Mouse (Mus musculus) embryonic stem cell, embryonic (primary cell): Measurements from ENCODE around the gene Kif18b.

Experiments
- CTCF ChIA-PET, 4 experiments: fragments of 300-600 bp in 2 of 4; fragments of 350-600 bp in 2 of 4; sonication (Branson Sonifier 250); formaldehyde crosslinking; loops; one replicate each; lab custom pipeline; 2022; ENCODE audit warnings: inconsistent platforms in 2 of 4; lab: Charles Lee
- POLR2A ChIA-PET, 4 experiments: fragments of 300-600 bp in 2 of 4; fragments of 350-600 bp in 2 of 4; sonication (Branson Sonifier 250); formaldehyde crosslinking; loops; one replicate each; lab custom pipeline; 2022; ENCODE audit warnings: antibody characterized with exemption in 4 of 4, inconsistent platforms in 1 of 4; lab: Charles Lee

Kif18b gene

GRCm38 (mm10) chr11:102879558-102879957 lies 45.4 kb downstream of the Kif18b start:
- ChIA-PET CTCF (interaction anchor here in 2 of 4 experiments (1.3 to 2.6 kb wide), 4 partner anchors 13 to 105 kb away, joined by 3 to 13 read pairs (median 8); no protein-coding TSS in a partner anchor), POLR2A (interaction anchor here in 3 of 4 experiments (0.6 to 2.7 kb wide), 12 partner anchors 10 to 253 kb away, joined by 3 to 17 read pairs (median 8); partner anchors contain the start of genes Hexim1 (in 2 of the 3), Gjc1 (in 1 of the 3), Hexim2 (in 1 of the 3) and Kif18b (in 1 of the 3))

- CTCF ChIA-PET = interaction anchor here in 3 of 4 experiments (0.6 to 1.2 kb wide), 5 partner anchors 21 to 241 kb away, joined by 3 to 4 read pairs (median 3); partner anchors contain the start of gene Hexim1 (in 1 of the 3)
- POLR2A ChIA-PET = interaction anchor here in 1 of 4 experiments (0.6 to 1.7 kb wide), 5 partner anchors 15 to 154 kb away, joined by 3 read pairs; partner anchors contain the start of gene Dcakd
Observed at GRCm38 (mm10) chr11:102874801-102875334, 50.1 kb downstream of the Kif18b start.

DNA sequence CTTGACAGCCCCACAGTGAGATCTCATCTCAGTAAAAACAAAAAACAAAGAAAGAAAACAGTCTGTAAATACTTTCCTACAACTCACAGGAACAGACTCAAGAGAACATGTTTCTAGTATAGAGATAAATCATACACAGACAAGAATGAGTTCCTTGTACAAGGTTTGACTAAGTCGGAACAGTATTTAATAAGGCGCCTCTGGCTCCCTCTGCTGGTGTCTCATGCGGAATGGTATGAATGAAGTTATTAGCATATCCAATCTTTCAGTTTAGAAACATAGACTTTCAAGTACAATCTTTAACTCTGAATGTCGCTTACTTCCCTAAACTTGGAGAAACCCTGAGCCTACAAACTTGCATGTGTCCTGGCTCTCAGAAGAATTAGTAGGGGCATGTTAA lies 60.7 kb downstream of the Kif18b start:
- POLR2A ChIA-PET = interaction anchor here in 3 of 4 experiments (0.6 to 1.4 kb wide), 4 partner anchors 16 to 122 kb away, joined by 3 read pairs; partner anchors contain the start of genes Ccdc103 (in 1 of the 3) and Eftud2 (in 1 of the 3)
- CTCF ChIA-PET = interaction anchor here in 3 of 4 experiments (0.7 to 4.9 kb wide), 9 partner anchors 10 to 125 kb away, joined by 3 to 41 read pairs (median 4); no protein-coding TSS in a partner anchor

DNA sequence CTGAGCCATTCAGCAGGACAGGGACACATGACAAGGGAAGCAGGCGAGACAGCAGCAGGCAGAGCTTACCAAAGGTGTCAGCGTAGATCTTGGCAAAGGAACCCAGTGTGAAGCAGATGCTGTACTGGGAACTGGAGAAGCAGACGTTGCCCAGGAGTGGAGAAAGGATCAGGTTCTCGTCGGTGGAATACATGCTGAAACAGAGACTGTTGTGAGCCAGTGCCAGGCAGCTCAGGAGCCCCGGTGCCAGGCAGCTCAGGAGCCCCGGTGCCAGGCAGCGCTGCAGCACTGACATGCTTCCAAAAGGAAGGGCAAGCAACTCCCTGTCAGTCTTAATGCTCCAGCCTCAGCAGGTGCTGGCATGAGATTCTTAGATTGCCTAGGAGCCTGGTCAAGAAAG lies 65.0 kb downstream of the Kif18b start:
- ChIA-PET POLR2A (interaction anchor here in 2 of 4 experiments (0.5 to 1.9 kb wide), 4 partner anchors 10 to 39 kb away, joined by 3 to 7 read pairs (median 4); partner anchors contain the start of genes Ccdc103 (in 1 of the 2) and Eftud2 (in 1 of the 2)), CTCF (interaction anchor here in 2 of 4 experiments (1.8 to 1.9 kb wide), 2 partner anchors 85 to 86 kb away, joined by 4 to 7 read pairs; no protein-coding TSS in a partner anchor)

GRCm38 (mm10) chr11:102858951-102859350 lies 66.0 kb downstream of the Kif18b start:
- ChIA-PET CTCF (interaction anchor here in 3 of 4 experiments (0.5 to 1.9 kb wide), 6 partner anchors 26 to 258 kb away, joined by 3 to 7 read pairs (median 3); partner anchors contain the start of gene Fam187a (in 1 of the 3)), POLR2A (interaction anchor here in 1 of 4 experiments (1.1 to 1.9 kb wide), 5 partner anchors 11 to 87 kb away, joined by 3 to 7 read pairs (median 4); no protein-coding TSS in a partner anchor)

DNA sequence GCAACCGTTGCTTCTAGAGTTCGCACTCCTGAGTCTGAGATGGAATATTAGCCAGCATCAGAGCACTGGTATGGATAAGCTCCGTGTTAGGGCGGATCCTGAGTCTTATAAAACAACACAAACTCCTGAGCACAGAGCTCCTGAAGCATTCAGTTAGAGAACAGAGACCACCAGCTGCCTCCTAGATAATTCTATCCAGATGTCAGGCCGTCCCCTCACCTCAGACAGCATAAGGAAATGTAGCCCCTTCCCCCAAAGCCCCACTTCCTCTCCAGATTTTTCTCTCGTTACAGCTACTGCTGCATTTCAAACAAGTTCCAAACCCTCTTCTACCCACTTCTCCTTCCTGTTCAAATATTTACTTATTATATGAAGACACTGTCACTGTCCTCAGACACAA lies 69.0 kb downstream of the Kif18b start:
- CTCF ChIA-PET = interaction anchor here in 2 of 4 experiments (1.3 to 3.2 kb wide), 2 partner anchors 82 kb away, joined by 3 to 29 read pairs; no protein-coding TSS in a partner anchor

More for the DNA sequence above, 69.0 kb downstream of the Kif18b start:
- POLR2A ChIA-PET = interaction anchor here in 2 of 4 experiments (0.7 to 1.1 kb wide), 3 partner anchors 14 to 117 kb away, joined by 3 read pairs; no protein-coding TSS in a partner anchor
